Mouse (Mus musculus) thymus, adult 2 months (tissue): ENCODE measurements at regions not wholly inside any gene's neighbourhood (a gene's known extent, or its start where the extent isn't known, plus 50 kb on each side); places are given as distances from the start of the nearest gene placed in this dataset.

Experiments
- DNase-seq: peaks from one replicate; pipeline ENCODE4 v3.0.0; 2021
- H3K27ac ChIP-seq: fragments of 200-500 bp; 2 replicates; pipeline ENCODE4 v1.5.1; 2012; ENCODE audit warnings: low read length, control low read depth; ENCODE audit not compliant: control insufficient read depth, insufficient read depth
- H3K27me3 ChIP-seq: fragments of 200-500 bp; 2 replicates; pipeline ENCODE4 v1.6.1; 2012; ENCODE audit warnings: mild to moderate bottlenecking, low read length, moderate library complexity, mixed read lengths; ENCODE audit not compliant: control insufficient read depth, insufficient read depth
- H3K36me3 ChIP-seq: fragments of 200-500 bp; 2 replicates; pipeline ENCODE4 v1.6.1; 2012; ENCODE audit warnings: mild to moderate bottlenecking, low read length, moderate library complexity; ENCODE audit not compliant: control insufficient read depth, insufficient read depth
- H3K4me1 ChIP-seq: fragments of 200-500 bp; replicated peaks from 2 replicates; pipeline ENCODE4 v1.6.1; 2012; ENCODE audit warnings: low read length; ENCODE audit not compliant: control insufficient read depth, insufficient read depth
- H3K4me3 ChIP-seq: fragments of 200-500 bp; 2 replicates; pipeline ENCODE4 v1.5.1; 2012; ENCODE audit warnings: mild to moderate bottlenecking, low read length, control low read depth, moderate library complexity; ENCODE audit not compliant: control insufficient read depth, insufficient read depth
- CTCF ChIP-seq: fragments of 200-500 bp; IDR thresholded peaks from 2 replicates; pipeline ENCODE4 v1.5.1; 2012; ENCODE audit warnings: mild to moderate bottlenecking, control low read depth, low read length, moderate library complexity, borderline replicate concordance; ENCODE audit not compliant: control insufficient read depth, poor library complexity, insufficient read depth; ENCODE audit errors: extremely low read depth
- POLR2A ChIP-seq: fragments of 200-500 bp; IDR thresholded peaks from 2 replicates; pipeline ENCODE4 v1.6.1; 2012; ENCODE audit warnings: mild to moderate bottlenecking, low read length, control low read depth, moderate library complexity; ENCODE audit not compliant: control insufficient read depth, poor library complexity, insufficient read depth; ENCODE audit errors: extremely low read depth
- WGBS: fragments of 180-500 bp; shearing (Covaris S2); methylation state at CpG from one replicate; pipeline ENCODE4 v1.1.7; 2018; 5-methylcytosine and 5-hydroxymethylcytosine counted together

DNA sequence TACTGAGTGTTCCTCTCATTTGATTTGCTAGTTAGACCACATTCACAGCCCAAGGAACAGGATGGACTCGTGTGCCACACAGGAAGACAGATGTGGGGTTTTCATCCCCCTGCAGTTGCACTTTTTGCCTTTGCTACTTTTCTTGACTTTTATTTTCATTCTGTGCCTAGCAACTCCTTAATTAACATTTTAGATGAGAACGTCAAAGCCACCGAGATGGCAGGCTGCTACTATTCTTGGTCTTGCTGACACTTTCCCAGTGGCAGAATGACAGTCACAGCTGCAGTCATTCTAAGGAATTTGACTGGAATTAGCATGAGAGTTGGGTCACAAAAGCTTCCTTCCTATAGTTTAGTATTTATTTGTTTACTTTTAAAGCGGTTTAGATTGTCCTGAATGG lies 179.5 kb downstream of the Cog6 start:
- DNase-seq, result no peak
- Histone ChIP-seq H3K36me3 (no peaks in the 10 kb centered on the region), H3K4me3 (no peak overlapping the region), H3K27ac (no peak overlapping the region), H3K27me3 (no peaks in the 10 kb centered on the region), H3K4me1 (peaks cover 14% of the 10 kb centered on the region)
- 31% methylated on average over 4 of the region's 4 CpGs for WGBS
- TF ChIP-seq POLR2A (no peak), CTCF (no peak)

DNA sequence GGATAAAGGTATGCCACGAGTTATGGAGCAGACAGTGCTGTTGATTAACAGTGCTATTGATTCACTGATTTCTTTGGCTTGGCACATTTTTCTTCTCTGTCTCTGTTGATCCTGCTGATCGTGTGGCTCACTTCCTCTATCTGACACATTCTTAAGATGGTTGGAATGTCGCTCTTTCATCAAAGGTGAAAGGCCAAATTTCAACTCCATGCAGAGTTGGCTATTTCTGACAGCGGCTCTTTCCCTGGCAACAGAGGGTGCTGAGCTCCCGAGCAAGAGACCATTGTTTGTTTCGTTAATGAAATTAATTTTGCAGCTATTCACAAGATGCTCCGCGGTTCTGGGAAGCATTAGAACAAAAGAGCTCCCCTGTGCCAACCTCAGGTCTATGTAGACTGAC lies 180.3 kb downstream of the Cog6 start:
- WGBS, result 84% methylated on average over 8 of the region's 8 CpGs
- no peaks in the 10 kb centered on the region for H3K27me3 ChIP-seq
- DNase-seq, result no peak
- no peak for TF ChIP-seq POLR2A
- TF ChIP-seq CTCF, result no peak
- peaks cover 16% of the 10 kb centered on the region for H3K4me1 ChIP-seq
- H3K4me3 ChIP-seq, result no peak overlapping the region
- no peak overlapping the region for H3K27ac ChIP-seq
- H3K36me3 ChIP-seq, result no peaks in the 10 kb centered on the region

DNA sequence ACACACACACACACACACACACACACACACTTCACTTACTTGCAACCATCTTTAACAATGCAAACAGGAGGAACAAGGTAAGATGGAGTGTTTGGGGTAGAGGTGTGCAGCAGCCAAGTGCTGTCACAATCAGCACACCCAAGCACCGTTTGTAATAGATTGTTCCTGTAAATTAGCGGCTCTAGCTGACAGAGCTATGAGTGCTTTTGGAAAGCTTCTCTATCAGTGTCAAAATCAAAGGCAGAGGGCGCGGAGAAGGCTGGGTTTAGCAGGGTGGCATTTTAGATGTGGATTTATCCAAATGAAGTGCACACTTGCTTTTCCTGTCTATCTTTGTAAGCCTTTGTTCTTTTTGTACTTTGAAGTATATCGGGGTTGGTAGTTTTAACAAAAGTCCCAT lies 184.6 kb downstream of the Cog6 start:
- H3K27ac ChIP-seq, result no peak overlapping the region
- 12% methylated on average over 5 of the region's 5 CpGs for WGBS

DNA sequence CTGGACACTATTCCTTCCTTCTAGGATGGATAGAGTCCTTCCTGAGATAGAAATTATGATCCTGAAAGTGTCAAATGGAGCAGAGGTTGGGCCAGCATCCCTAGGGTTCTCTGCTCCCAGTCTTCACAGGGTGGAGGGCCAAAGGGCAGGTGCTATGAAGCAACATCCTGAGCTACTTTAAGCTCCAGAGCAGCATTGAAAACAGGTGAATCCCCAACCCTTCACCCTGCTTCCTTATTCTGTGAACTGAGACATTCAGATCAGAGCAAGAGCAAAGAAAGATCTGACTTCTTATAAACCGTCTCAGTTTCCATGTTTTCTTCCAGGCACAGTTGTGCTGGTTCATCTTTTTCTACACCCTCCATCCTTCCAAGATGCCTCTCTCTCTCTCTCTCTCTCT lies 185.1 kb downstream of the Cog6 start:
- Histone ChIP-seq H3K4me1 (peaks cover 6% of the 10 kb centered on the region; the same call in 1 of the 2 replicates), H3K27ac (no peak overlapping the region), H3K36me3 (no peaks in the 10 kb centered on the region), H3K4me3 (no peak overlapping the region), H3K27me3 (no peaks in the 10 kb centered on the region)
- DNase-seq, result no peak
- TF ChIP-seq CTCF, result no peak
- TF ChIP-seq POLR2A, result no peak
- WGBS, result 50% methylated on average over 1 of the region's 1 CpGs

More for the DNA sequence above, 184.6 kb downstream of the Cog6 start:
- no peaks in the 10 kb centered on the region for H3K36me3 ChIP-seq
- no peak for TF ChIP-seq CTCF
- no peak for TF ChIP-seq POLR2A
- peaks cover 6% of the 10 kb centered on the region; the same call in 1 of the 2 replicates for H3K4me1 ChIP-seq
- no peak overlapping the region for H3K4me3 ChIP-seq
- DNase-seq, result no peak
- no peaks in the 10 kb centered on the region for H3K27me3 ChIP-seq

DNA sequence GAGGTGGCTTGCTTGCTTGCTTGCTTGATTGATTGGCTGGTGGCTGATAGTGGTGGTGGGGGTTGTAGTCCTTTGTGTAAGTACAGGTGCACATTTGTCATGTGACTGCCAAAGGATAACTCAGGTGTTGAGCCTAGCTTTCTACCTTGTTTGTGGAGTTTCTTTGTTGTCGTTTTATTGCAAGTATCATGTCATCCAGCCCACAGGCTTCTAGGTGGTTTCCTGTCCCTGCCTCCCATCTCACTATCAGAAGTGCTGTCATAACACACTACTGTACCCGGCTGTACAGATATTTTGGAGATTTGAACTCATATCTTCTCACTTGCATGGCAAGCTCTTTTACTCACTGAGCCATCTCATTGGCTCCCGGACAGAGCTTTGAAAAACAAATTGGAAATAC lies 186.9 kb downstream of the Cog6 start:
- Histone ChIP-seq H3K27me3 (no peaks in the 10 kb centered on the region), H3K27ac (no peak overlapping the region), H3K4me3 (no peak overlapping the region), H3K36me3 (no peaks in the 10 kb centered on the region), H3K4me1 (peaks cover 6% of the 10 kb centered on the region; the same call in 1 of the 2 replicates)
- DNase-seq, result no peak
- TF ChIP-seq CTCF (no peak), POLR2A (no peak)
- WGBS, result 62% methylated on average over 3 of the region's 3 CpGs

DNA sequence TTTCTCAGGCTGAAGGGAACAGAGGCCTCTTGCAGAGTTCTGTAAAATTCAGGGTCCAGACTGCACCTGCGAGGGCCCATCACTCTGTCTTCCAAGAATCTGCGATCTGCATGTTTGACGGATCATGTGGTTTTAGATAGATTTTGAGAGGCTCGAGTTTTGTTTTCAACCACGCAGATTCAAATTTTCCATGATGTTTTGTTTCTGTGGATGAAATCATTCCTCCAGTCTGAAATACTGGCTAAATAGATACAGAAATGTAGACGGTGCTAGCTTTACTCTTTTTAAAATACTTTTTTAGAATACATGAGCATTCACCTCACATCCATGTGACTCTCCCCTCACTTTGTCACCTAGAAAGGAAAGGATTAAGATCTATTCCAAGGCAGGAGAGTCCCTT lies 188.0 kb downstream of the Cog6 start:
- H3K36me3 ChIP-seq, result no peaks in the 10 kb centered on the region
- peaks cover 6% of the 10 kb centered on the region; the same call in 1 of the 2 replicates for H3K4me1 ChIP-seq
- H3K4me3 ChIP-seq, result no peak overlapping the region
- H3K27me3 ChIP-seq, result no peaks in the 10 kb centered on the region
- H3K27ac ChIP-seq, result no peak overlapping the region
- DNase-seq, result no peak
- TF ChIP-seq CTCF (no peak), POLR2A (no peak)
- 87% methylated on average over 6 of the region's 6 CpGs for WGBS

DNA sequence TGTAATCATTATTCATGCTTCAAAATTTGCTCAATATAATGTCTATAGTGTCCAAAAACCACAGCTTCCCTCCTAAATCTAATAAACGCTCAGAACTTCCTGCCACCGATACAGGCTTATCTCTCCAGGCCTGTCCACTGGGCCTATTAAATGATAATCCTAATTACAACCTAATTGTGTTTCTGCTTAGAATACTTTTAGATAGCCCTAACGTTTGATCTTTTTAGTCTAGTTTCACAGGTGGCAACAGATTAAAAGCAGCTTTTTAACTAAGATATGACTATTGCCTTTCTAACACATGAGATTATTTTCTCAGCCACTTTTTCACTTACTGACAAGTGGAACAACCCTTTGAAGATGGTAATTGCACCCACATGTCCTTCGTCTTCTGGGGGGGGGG lies 188.6 kb downstream of the Cog6 start:
- Histone ChIP-seq H3K4me3 (no peak overlapping the region), H3K27ac (no peak overlapping the region), H3K4me1 (peaks cover 6% of the 10 kb centered on the region; the same call in 1 of the 2 replicates), H3K36me3 (no peaks in the 10 kb centered on the region), H3K27me3 (no peaks in the 10 kb centered on the region)
- no peak for DNase-seq
- TF ChIP-seq POLR2A (no peak), CTCF (no peak)
- 82% methylated on average over 4 of the region's 4 CpGs for WGBS
